Mouse (Mus musculus): ENCODE measurements around the gene Gm5737. TPM values are rescaled to one million over a fixed set of nuclear protein-coding genes. Genes with fewer than 3 reads are reported as not detected.

The Gm5737 gene
- total and polyA plus RNA-seq, 3 experiments, result not detected

GRCm38 (mm10) chr7:120809705-120810104 lies 2.5 kb upstream of the Gm5737 start:
- TF ChIP-seq TAL1 (conservative IDR thresholded peaks at IDR 0.05; ENCODE audit: low read depth, low read length) (no peak), GATA2 (IDR thresholded peaks at IDR 0.05; ENCODE audit: borderline replicate concordance, low read depth, low read length) (no peak), POLR2AphosphoS5 (IDR thresholded peaks at IDR 0.05; ENCODE audit: insufficient replicate concordance, low read depth, low read length) (no peak), CTCF (IDR thresholded peaks at IDR 0.05; ENCODE audit: low read depth, low read length) (no peak), GATA1 (IDR thresholded peaks at IDR 0.05; ENCODE audit: borderline replicate concordance, low read length) (no peak)
- no peak for ATAC-seq (ENCODE audit: extremely low read depth, insufficient number of reproducible peaks, low FRiP score, poor library complexity, severe bottlenecking)
- Histone ChIP-seq H3K36me3 (replicated peaks) (no peaks in the 10 kb centered on the region), H3K4me3 (ENCODE audit: low read depth, low read length) (no peak overlapping the region), H3K4me1 (ENCODE audit: insufficient read depth, low read depth, low read length) (peaks cover 3% of the 10 kb centered on the region; the same call in 1 of the 2 replicates), H3K9me3 (replicated peaks) (no peaks in the 10 kb centered on the region), H3K27me3 (ENCODE audit: insufficient read depth, low read length) (peaks cover 27% of the 10 kb centered on the region)
- DNase-seq (ENCODE audit: low spot score), result no peak

GRCm38 (mm10) chr7:120817552-120817951 lies 5.4 kb downstream of the Gm5737 start:
- TF ChIP-seq CTCF (IDR thresholded peaks at IDR 0.05; ENCODE audit: low read depth, low read length) (no peak), POLR2AphosphoS5 (IDR thresholded peaks at IDR 0.05; ENCODE audit: insufficient replicate concordance, low read depth, low read length) (no peak), GATA2 (IDR thresholded peaks at IDR 0.05; ENCODE audit: borderline replicate concordance, low read depth, low read length) (no peak), GATA1 (IDR thresholded peaks at IDR 0.05; ENCODE audit: borderline replicate concordance, low read length) (no peak), TAL1 (conservative IDR thresholded peaks at IDR 0.05; ENCODE audit: low read depth, low read length) (no peak)
- H3K27me3 ChIP-seq (ENCODE audit: insufficient read depth, low read length), result peaks cover 70% of the 10 kb centered on the region
- no peaks in the 10 kb centered on the region for H3K9me3 ChIP-seq (replicated peaks)
- no peaks in the 10 kb centered on the region for H3K36me3 ChIP-seq (replicated peaks)
- H3K4me3 ChIP-seq (ENCODE audit: low read depth, low read length), result no peak overlapping the region
- DNase-seq (ENCODE audit: low spot score), result no peak
- no peak for ATAC-seq (ENCODE audit: extremely low read depth, insufficient number of reproducible peaks, low FRiP score, poor library complexity, severe bottlenecking)
- peaks cover 4% of the 10 kb centered on the region; the same call in 1 of the 2 replicates for H3K4me1 ChIP-seq (ENCODE audit: insufficient read depth, low read depth, low read length)

DNA sequence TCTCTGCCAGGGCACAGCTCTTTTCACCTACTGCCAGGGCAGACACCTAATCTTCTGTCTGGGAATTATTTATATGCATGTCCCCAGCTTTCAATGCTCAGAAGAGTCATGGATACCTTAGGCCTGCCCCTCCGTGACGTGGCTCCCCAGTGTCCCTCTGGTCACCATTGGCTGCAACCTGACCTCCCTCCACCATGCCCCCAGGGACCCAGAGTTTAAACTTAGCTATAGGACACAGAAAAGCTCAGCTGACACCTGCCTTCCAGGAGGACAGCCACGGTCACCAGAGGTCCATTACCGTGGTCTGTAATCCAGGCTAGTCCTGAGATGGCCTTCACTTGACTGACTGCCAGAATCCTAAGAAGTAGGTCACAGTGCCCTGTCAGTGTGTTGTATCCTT lies 7.2 kb downstream of the Gm5737 start:
- Histone ChIP-seq H3K36me3 (replicated peaks) (no peaks in the 10 kb centered on the region), H3K4me3 (ENCODE audit: low read depth, low read length) (no peak overlapping the region), H3K27me3 (ENCODE audit: insufficient read depth, low read length) (peaks cover 62% of the 10 kb centered on the region), H3K4me1 (ENCODE audit: insufficient read depth, low read depth, low read length) (peaks cover 8% of the 10 kb centered on the region; the same call in 1 of the 2 replicates), H3K9me3 (replicated peaks) (no peaks in the 10 kb centered on the region)
- no peak for TF ChIP-seq TAL1 (conservative IDR thresholded peaks at IDR 0.05; ENCODE audit: low read depth, low read length)
- no peak for TF ChIP-seq POLR2AphosphoS5 (IDR thresholded peaks at IDR 0.05; ENCODE audit: insufficient replicate concordance, low read depth, low read length)
- no peak for TF ChIP-seq GATA2 (IDR thresholded peaks at IDR 0.05; ENCODE audit: borderline replicate concordance, low read depth, low read length)
- TF ChIP-seq CTCF (IDR thresholded peaks at IDR 0.05; ENCODE audit: low read depth, low read length), result no peak
- TF ChIP-seq GATA1 (IDR thresholded peaks at IDR 0.05; ENCODE audit: borderline replicate concordance, low read length), result no peak
- DNase-seq (ENCODE audit: low spot score), result no peak
- no peak for ATAC-seq (ENCODE audit: extremely low read depth, insufficient number of reproducible peaks, low FRiP score, poor library complexity, severe bottlenecking)

DNA sequence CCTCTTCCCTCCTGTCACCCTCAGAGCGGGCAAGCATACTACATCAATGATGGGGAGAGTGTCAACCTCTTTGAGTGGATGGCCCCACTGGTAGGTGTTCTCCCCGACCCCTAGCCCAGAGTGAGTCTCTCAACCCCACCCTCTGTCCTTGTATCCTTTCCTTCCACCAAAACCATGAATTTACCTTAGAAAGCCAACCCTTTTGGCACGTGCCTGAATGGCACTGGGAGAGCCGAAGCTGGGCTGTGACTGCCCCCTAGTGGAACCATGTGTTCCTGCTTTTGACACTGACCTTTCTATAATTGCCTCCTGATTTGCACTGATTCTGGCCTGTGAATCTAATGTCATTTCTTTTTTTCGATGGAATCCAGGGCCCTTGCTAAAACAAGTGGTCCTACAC lies 11.1 kb downstream of the Gm5737 start:
- Histone ChIP-seq H3K36me3 (replicated peaks) (no peaks in the 10 kb centered on the region), H3K9me3 (replicated peaks) (no peaks in the 10 kb centered on the region), H3K4me1 (ENCODE audit: insufficient read depth, low read depth, low read length) (peaks cover 4% of the 10 kb centered on the region; the same call in 1 of the 2 replicates), H3K27me3 (ENCODE audit: insufficient read depth, low read length) (peaks cover 57% of the 10 kb centered on the region), H3K4me3 (ENCODE audit: low read depth, low read length) (no peak overlapping the region)
- TF ChIP-seq POLR2AphosphoS5 (IDR thresholded peaks at IDR 0.05; ENCODE audit: insufficient replicate concordance, low read depth, low read length) (no peak), TAL1 (conservative IDR thresholded peaks at IDR 0.05; ENCODE audit: low read depth, low read length) (no peak), CTCF (IDR thresholded peaks at IDR 0.05; ENCODE audit: low read depth, low read length) (peak; percentile 60), GATA2 (IDR thresholded peaks at IDR 0.05; ENCODE audit: borderline replicate concordance, low read depth, low read length) (no peak), GATA1 (IDR thresholded peaks at IDR 0.05; ENCODE audit: borderline replicate concordance, low read length) (no peak)
- DNase-seq (ENCODE audit: low spot score) (peak; percentile 63), ATAC-seq (ENCODE audit: extremely low read depth, insufficient number of reproducible peaks, low FRiP score, poor library complexity, severe bottlenecking) (no peak)

GRCm38 (mm10) chr7:120825097-120825496 lies 12.9 kb downstream of the Gm5737 start:
- no peak for DNase-seq (ENCODE audit: low spot score)

GRCm38 (mm10) chr7:120826408-120826807 lies 14.2 kb downstream of the Gm5737 start:
- no peak for ATAC-seq (ENCODE audit: extremely low read depth, insufficient number of reproducible peaks, low FRiP score, poor library complexity, severe bottlenecking)
- Histone ChIP-seq H3K4me1 (ENCODE audit: insufficient read depth, low read depth, low read length) (peaks cover 17% of the 10 kb centered on the region), H3K9me3 (replicated peaks) (no peaks in the 10 kb centered on the region), H3K4me3 (ENCODE audit: low read depth, low read length) (no peak overlapping the region), H3K36me3 (replicated peaks) (no peaks in the 10 kb centered on the region), H3K27me3 (ENCODE audit: insufficient read depth, low read length) (peaks cover 65% of the 10 kb centered on the region)
- TF ChIP-seq CTCF (IDR thresholded peaks at IDR 0.05; ENCODE audit: low read depth, low read length) (peak; percentile 38), GATA1 (IDR thresholded peaks at IDR 0.05; ENCODE audit: borderline replicate concordance, low read length) (no peak)
- no peak for DNase-seq (ENCODE audit: low spot score)

More at GRCm38 (mm10) chr7:120825097-120825496, 12.9 kb downstream of the Gm5737 start:
- Histone ChIP-seq H3K9me3 (replicated peaks) (no peaks in the 10 kb centered on the region), H3K36me3 (replicated peaks) (no peaks in the 10 kb centered on the region), H3K4me1 (ENCODE audit: insufficient read depth, low read depth, low read length) (peaks cover 4% of the 10 kb centered on the region), H3K4me3 (ENCODE audit: low read depth, low read length) (no peak overlapping the region), H3K27me3 (ENCODE audit: insufficient read depth, low read length) (peaks cover 59% of the 10 kb centered on the region)
- TF ChIP-seq GATA2 (IDR thresholded peaks at IDR 0.05; ENCODE audit: borderline replicate concordance, low read depth, low read length) (no peak), GATA1 (IDR thresholded peaks at IDR 0.05; ENCODE audit: borderline replicate concordance, low read length) (no peak), POLR2AphosphoS5 (IDR thresholded peaks at IDR 0.05; ENCODE audit: insufficient replicate concordance, low read depth, low read length) (no peak), CTCF (IDR thresholded peaks at IDR 0.05; ENCODE audit: low read depth, low read length) (no peak), TAL1 (conservative IDR thresholded peaks at IDR 0.05; ENCODE audit: low read depth, low read length) (no peak)
- no peak for ATAC-seq (ENCODE audit: extremely low read depth, insufficient number of reproducible peaks, low FRiP score, poor library complexity, severe bottlenecking)

Data from G1E (cell line).